Mouse (Mus musculus): Measurements from ENCODE around the gene Prex1.

Gene Prex1

DNA sequence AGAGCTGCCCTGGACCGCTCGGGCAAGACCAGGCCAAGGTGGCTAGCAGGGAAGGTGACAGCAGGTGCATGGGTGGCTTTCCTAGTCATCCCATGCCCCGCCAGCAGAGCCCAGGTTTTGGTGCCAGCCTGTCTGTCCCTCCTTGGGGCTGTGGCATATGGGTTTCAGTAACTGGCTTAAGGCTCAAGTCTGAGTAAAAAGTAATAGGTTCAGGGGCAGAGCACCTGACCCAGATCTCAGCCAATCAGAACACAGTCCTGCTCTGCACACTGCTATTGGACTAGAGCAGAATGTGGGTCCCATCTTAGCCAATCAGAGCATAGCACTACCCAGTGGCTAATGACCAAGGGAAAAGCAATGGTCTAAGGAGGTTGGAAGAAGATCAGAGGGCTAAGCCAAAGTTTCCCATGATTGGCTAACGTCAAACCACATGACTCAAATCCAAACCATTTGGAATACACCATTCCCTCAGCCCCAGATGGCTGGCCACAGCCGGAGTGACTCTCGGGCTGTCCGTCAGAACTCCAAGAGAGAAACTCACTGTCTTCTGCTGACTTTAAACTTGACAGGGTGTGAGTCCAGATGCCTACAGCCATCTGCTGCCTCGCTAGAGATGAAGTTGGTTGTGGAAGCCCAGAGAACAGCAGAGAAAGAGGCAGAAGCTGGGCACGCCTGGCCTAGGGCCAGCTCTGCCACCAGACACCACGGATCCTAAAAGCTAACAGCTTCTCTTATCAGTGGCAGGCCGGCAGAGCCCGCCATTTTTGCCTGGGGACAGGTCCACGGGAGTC is 80.9 kb downstream of the Prex1 start:
- DNase-seq: peak; percentile 71 to 75

GRCm38 (mm10) chr2:166631621-166632171 is 81.9 kb downstream of the Prex1 start:
- no peak for DNase-seq

DNA sequence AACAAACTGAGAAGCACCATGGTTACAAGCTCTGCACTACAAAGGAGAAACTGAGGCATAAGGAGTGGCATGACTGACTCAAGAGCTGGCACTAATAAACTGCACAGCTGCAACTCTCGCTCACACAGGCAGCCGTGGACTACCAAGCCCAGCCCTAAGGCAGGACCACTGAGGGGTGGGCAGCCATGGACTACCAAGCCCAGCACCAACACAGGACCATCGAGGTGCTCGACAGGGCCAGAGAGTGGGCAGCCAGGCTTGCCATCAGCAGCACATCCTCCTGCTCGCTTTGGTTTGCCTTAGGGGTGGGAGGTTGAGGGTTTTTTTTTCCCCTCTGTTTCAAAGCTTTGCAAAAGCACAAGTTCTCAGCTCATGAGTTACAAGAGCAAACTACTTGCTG is 82.4 kb downstream of the Prex1 start:
- no peak for DNase-seq

GRCm38 (mm10) chr2:166629941-166630674 is 83.5 kb downstream of the Prex1 start:
- no peak for DNase-seq

DNA sequence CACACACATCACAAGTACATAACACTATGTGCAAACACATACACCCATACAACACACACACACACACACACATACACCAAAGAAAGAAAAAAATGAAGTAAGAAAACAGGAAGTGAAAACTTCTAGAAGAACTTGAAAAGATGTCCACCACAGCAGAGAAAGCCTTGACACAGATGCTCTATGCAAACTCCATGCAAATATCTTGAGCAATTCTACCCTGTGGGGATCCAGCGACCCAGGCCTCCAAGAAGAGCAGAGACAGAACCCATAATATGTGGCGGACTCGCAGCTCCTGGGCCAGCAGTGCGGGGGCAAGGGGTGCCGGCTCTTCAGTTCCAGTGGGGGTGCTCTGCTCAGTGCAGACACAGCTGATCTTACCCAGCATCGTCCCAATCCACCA is 86.1 kb downstream of the Prex1 start:
- no peak for DNase-seq

- no peak for DNase-seq
Observed at GRCm38 (mm10) chr2:166625219-166625618, 88.4 kb downstream of the Prex1 start.

DNA sequence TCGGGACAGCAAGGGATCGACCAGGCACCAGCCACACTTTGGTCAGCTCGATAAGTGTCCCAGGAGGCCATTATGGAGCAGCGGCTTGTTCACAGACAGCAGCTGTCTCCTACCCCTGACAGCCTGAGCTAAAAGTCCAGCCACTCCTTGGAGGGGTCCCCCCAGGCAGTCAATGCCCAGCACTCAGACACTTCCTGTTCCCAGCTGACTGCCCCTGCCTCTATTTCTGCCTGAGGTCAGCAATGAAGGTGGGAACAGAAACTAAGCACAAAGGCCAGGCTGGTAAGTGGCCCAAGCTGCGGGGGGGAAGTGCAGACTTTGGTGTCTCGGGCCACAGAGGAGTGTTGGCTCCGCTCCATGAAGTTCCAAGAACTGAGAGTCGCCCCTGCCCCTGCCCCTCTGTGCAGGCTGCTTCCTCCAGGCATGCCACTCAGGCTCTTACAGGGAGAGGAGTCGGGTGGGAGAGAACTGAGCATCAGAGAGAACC is 90.5 kb downstream of the Prex1 start:
- no peak for DNase-seq

DNA sequence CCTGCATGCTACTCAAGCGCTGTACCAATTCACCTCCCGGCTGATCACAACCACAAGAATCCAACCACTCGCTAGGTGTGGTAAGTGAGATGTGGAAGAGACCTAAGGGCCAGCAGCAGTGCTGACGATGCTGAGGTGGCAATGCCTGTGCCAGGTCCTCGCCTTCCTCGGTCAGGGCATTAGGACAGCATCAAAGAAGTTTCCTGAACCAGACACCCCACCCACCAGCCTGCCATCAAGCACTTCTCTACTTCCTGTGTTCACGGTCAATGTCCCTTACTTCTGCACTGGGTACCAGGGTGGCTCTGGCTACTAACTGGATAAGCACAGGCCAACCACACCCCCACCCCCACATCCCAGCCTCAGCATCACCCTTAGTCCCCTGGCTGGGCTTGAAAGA is 91.0 kb downstream of the Prex1 start:
- DNase-seq: no peak

GRCm38 (mm10) chr2:166622079-166622478 is 91.6 kb downstream of the Prex1 start:
- DNase-seq: no peak

- no peak for DNase-seq
Observed at GRCm38 (mm10) chr2:166620529-166621466, 92.8 kb downstream of the Prex1 start.

- no peak for DNase-seq
Observed at GRCm38 (mm10) chr2:166619906-166620490, 93.6 kb downstream of the Prex1 start.

DNA sequence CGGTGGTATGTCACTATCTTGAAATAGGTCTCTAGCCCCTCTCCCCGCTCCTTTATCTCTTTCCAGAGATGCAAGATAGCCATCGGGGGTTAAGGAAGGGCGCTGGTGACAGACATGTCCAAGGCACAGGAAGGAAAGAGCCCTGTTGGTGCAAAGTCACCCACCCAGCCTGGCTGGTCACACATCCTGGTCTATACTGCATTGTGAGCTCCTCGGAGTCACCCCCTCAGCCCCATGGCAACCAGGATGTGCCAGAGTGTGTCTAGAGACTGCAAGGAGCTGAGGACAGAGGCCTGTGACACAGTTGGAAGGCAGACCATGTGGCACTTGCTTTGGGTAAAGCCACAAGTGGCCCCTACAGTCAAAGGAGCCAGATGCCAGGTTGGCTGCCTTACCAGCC is 94.4 kb downstream of the Prex1 start:
- DNase-seq: no peak

- no peak for DNase-seq
Observed at GRCm38 (mm10) chr2:166617706-166618105, 95.9 kb downstream of the Prex1 start.

DNA sequence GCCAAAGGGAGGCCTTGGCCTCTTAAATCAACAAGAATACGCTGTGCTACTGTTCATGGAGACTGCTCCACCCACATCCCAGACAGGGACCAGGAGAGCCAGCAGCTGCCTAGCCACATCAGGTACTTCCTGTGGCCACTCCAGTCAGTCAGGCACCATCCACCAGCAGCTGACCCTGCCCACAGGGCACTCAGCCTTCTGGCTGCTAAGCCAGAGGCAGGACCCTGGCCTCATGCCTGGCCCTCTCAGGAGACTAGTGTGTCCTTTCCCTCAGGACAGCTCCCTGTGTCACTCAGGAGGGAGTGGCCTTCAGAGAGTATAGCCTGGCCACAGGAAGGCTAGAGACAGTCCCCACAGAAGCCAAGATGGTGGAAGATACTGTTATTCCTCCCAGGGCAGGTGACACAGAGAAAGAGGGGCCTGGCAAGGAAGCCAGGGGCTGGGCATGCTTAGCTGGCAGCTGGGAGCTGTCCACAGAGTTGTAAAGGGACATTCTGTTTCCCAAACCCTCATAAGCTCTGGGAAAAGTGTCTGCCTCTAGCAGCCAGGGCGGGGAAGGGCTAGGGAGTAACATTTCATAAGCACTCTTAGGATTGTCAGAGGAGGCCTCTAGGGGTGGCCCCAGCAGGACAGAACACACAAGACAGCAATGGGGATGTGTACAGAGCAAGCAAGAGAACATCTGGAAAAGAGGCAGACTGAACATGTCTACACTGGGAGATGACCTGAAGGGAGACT is 98.1 kb downstream of the Prex1 start:
- DNase-seq: no peak

GRCm38 (mm10) chr2:166610271-166610670 is 103.4 kb downstream of the Prex1 start:
- DNase-seq: no peak

- DNase-seq: no peak
Observed at GRCm38 (mm10) chr2:166608509-166608908, 105.1 kb downstream of the Prex1 start.

DNA sequence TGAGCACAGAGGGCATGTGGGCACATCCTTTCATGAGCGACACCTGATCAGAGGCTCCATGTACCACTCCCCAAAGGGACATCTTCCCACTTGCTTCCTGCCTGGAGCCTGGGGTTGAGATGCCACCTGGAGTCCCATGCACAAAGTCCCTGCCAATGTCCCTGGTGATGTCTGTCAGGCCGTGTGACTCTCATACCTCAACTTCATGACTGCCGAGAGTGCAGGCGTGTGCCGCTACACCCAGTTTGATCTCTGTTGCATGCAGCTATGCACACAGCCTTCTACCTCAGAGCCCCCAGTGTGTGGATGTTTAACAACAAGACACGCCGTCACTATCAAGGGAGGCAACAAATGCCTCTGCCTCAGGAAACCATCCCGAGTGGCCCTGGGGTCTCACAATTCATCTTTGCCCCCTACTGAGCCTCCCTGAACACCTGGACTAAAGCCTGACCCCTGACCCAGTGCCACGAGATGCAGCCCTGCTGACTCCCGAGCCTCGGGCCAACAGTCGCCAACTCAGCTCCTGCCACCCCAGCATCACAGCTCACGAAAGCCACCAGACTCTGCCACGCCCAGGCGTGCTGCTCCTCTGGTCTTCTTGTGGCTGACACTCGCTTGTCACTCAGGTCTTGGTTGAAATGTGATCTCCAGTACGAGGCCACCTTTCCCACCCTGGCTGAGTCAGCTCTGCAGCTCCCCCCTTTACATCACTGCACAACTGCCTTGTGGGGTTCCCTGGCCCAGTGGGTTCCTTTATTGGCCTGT is 107.0 kb downstream of the Prex1 start:
- no peak for DNase-seq

- no peak for DNase-seq
Observed at GRCm38 (mm10) chr2:166606053-166606452, 107.6 kb downstream of the Prex1 start.

GRCm38 (mm10) chr2:166605164-166605831 is 108.3 kb downstream of the Prex1 start:
- DNase-seq: no peak

DNA sequence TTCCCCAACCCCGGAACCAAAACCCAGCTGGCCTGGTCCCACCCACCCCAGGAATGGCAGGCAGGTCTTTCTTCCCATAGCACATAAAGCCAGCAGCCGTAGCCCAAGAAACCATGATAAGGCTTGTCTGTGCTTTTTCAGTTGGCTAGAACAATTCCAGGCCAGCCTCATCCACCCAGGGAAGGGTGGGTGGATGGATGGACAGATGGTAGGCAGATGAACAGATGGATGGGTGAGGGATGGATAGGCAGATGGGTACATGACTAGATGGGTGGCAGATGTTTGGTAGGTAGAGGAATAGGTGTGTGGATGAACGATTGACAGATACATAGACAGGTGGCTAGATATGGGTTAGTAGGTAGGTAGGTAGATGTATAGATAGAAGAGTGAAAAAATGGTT is 110.7 kb downstream of the Prex1 start:
- DNase-seq: no peak

Data from cerebellum, postnatal 36 days (tissue).